Mouse (Mus musculus): ENCODE data around the gene Zscan10. TPM values are rescaled to one million over a fixed set of nuclear protein-coding genes. Genes with fewer than 3 reads are reported as not detected.
A peak's percentile ranks its signal among the peaks of the same experiment; 100 is the strongest.

Gene Zscan10
- polyA plus RNA-seq, 1 experiment from 2014 or later = 0.20 TPM

DNA sequence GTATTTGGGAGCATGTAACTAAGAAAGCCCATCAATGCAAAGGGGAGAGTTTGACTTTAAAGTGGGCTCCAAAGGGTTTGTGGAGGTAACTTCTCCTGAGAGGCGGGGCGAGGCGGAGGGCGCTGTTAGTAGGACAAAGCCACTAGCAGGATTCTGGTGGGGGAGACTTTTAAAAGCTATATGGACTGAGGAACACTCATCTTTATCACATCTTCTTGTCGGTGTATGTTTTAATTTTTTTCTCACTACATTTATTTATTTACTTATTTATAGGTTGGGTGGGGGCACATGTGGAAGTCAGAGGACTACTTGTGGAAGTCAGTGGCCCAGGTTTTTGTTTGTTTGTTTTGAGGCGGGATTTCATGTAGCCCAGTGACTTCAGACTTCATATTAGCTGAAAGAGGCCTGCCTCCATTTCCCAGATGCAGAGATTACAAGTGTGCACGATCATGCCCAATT lies 1.0 kb upstream of the Zscan10 start:
- Histone ChIP-seq H3K36me3 (ENCODE audit: control insufficient read depth, insufficient read depth, low read length) (no peaks in the 10 kb centered on the region), H3K4me2 (ENCODE audit: low read length) (peak overlapping the region; percentile 72), H3K27ac (ENCODE audit: low read depth, low read length) (no peak overlapping the region; the same call in 1 of the 2 replicates), H3K27me3 (replicated peaks; ENCODE audit: control insufficient read depth, insufficient read depth, low read length) (no peaks in the 10 kb centered on the region), H3K9ac (ENCODE audit: low read depth, low read length) (peak overlapping the region; percentile 66), H3K9me3 (ENCODE audit: control insufficient read depth, low read length) (no peaks in the 10 kb centered on the region), H3K4me1 (ENCODE audit: control insufficient read depth, insufficient read depth, low read depth, low read length) (peaks cover 3% of the 10 kb centered on the region; the same call in 1 of the 2 replicates), H3K4me3 (ENCODE audit: low read length) (peak overlapping the region; percentile 41)
- 55% methylated on average over 7 of the region's 7 CpGs for WGBS
- no peak for ATAC-seq

DNA sequence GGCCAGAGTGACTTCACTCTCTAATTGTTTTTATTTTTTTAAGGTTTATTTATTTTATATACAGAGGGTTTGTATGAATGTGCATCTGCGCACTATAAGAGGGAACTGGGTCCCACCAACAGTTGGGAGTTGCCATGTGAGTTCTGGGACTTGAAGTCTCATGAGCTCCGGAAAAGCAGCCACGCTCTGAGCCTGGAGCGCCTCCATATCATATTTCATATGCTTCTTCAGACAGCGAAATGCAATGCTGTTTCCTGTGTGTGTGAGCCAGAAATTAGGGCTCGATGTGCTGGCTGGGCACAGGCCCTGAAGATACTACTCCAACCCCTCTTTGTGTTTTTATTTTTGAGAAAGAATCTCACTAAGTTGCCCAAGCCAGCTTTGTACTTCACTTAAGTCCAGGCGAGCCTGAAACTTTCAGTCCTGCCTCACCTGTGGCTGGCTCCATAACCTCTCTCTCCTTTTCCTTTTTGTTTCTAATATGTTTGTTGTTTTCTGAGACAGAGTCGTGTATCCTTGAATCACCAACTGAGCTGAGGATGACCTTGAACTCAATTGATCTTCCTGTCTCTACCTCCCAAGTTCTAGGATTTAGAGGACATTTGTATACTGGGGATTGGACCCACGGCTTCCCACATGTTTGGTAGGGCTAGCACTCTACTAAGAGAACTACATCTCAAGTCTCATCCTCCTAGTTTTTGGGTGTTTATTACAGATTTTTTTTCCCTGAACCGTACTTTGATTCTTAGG lies 1.4 kb downstream of the Zscan10 start:
- Histone ChIP-seq H3K27ac (ENCODE audit: low read depth, low read length) (no peak overlapping the region), H3K36me3 (ENCODE audit: control insufficient read depth, insufficient read depth, low read length) (no peaks in the 10 kb centered on the region), H3K4me3 (ENCODE audit: low read length) (no peak overlapping the region), H3K4me1 (ENCODE audit: control insufficient read depth, insufficient read depth, low read depth, low read length) (peaks cover 3% of the 10 kb centered on the region; the same call in 1 of the 2 replicates), H3K4me2 (ENCODE audit: low read length) (no peak overlapping the region), H3K9ac (ENCODE audit: low read depth, low read length) (no peak overlapping the region), H3K27me3 (replicated peaks; ENCODE audit: control insufficient read depth, insufficient read depth, low read length) (no peaks in the 10 kb centered on the region), H3K9me3 (ENCODE audit: control insufficient read depth, low read length) (no peaks in the 10 kb centered on the region)
- WGBS = 56% methylated on average over 10 of the region's 10 CpGs
- no peak for ATAC-seq

DNA sequence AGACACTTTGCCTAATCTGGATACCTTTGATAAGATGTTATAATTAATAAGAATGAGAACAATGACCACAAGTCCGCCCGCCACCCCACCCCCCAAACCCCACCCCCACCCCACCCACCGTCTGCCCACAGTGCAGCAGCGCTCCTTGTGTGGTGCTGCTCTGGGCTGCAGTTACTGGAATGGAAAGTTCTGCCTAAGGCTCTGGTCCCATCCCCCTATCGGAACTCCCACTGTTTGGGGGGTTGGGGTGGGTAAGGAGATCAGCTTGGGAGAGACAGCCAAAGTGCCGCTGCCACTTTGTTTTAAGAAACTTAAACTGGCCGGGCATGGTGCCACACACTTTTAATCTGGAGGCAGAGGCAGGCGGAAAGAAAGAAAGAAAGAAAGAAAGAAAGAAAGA lies 2.4 kb downstream of the Zscan10 start:
- Histone ChIP-seq H3K9ac (ENCODE audit: low read depth, low read length) (no peak overlapping the region), H3K27me3 (replicated peaks; ENCODE audit: control insufficient read depth, insufficient read depth, low read length) (no peaks in the 10 kb centered on the region), H3K36me3 (ENCODE audit: control insufficient read depth, insufficient read depth, low read length) (no peaks in the 10 kb centered on the region), H3K4me1 (ENCODE audit: control insufficient read depth, insufficient read depth, low read depth, low read length) (peaks cover 3% of the 10 kb centered on the region; the same call in 1 of the 2 replicates), H3K9me3 (ENCODE audit: control insufficient read depth, low read length) (no peaks in the 10 kb centered on the region), H3K4me3 (ENCODE audit: low read length) (no peak overlapping the region), H3K4me2 (ENCODE audit: low read length) (no peak overlapping the region), H3K27ac (ENCODE audit: low read depth, low read length) (no peak overlapping the region)
- WGBS = 21% methylated on average over 8 of the region's 8 CpGs
- ATAC-seq = no peak

DNA sequence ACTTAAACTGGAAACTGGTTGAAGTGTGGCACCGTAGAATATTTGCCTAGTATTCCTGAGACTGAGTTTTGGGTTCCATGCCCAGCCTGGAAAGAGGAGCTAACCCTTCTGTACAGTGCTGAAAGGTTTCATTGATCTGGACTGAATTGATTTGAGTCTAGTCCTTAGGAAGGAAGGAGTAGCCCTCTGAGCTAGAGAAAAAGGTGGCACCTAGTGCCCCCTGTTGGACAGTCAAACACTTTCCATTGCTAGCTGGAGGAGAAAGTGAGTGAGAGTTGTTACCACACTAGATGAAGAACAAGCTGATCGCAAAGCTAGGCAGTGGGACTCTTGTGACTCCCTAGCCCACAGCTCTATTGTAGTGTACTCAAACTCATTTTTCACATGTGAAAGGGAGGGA lies 2.9 kb downstream of the Zscan10 start:
- WGBS = 66% methylated on average over 2 of the region's 2 CpGs
- H3K9me3 ChIP-seq (ENCODE audit: control insufficient read depth, low read length) = no peaks in the 10 kb centered on the region
- no peak overlapping the region for H3K9ac ChIP-seq (ENCODE audit: low read depth, low read length)
- H3K4me3 ChIP-seq (ENCODE audit: low read length) = no peak overlapping the region
- H3K27me3 ChIP-seq (replicated peaks; ENCODE audit: control insufficient read depth, insufficient read depth, low read length) = no peaks in the 10 kb centered on the region
- ATAC-seq = no peak
- H3K36me3 ChIP-seq (ENCODE audit: control insufficient read depth, insufficient read depth, low read length) = no peaks in the 10 kb centered on the region
- H3K4me1 ChIP-seq (ENCODE audit: control insufficient read depth, insufficient read depth, low read depth, low read length) = peaks cover 2% of the 10 kb centered on the region; the same call in 1 of the 2 replicates
- no peak overlapping the region for H3K27ac ChIP-seq (ENCODE audit: low read depth, low read length)
- no peak overlapping the region for H3K4me2 ChIP-seq (ENCODE audit: low read length)

DNA sequence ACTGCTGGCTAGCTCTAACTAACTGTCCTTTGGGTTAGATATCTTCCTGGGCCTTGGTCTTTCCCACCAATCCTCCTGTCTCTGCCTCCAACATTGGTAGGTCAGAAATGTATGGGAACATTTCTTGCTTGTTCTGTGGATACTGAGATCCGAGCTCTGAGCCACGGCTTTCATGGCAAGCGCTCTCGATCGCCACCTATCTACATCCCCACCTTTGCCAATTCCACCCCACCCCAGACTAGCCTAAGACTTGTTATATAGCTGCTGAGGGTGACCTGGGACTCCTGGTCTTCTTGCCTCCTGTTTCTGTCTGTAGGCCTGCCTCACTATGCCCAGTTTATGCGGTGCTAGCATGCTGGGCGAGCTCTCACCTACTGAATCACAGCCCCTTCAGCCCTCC lies 3.7 kb downstream of the Zscan10 start:
- ATAC-seq = no peak

DNA sequence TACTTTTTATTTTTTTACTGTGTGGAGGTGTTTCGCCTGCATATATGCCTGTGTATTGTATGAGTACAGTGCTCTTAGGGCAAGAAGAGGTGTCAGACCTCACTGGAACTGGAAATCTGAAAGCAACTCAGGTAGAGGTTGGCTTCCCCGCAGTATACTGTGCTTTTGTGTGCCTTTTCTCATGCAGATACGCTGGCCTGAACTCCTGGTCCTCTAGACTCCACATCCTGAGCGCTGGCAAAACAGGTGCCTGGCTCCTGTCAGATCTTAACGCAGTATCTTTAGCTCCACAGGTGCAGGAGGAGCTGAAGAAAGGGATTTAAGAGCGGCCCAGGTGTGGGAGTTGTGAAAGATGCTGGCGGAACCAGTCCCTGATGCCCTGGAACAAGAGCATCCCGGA lies 4.6 kb downstream of the Zscan10 start:
- H3K27ac ChIP-seq (ENCODE audit: low read depth, low read length) = no peak overlapping the region
- no peak overlapping the region for H3K4me2 ChIP-seq (ENCODE audit: low read length)
- WGBS = 78% methylated on average over 8 of the region's 8 CpGs
- no peak overlapping the region for H3K4me3 ChIP-seq (ENCODE audit: low read length)
- H3K4me1 ChIP-seq (ENCODE audit: control insufficient read depth, insufficient read depth, low read depth, low read length) = no peaks in the 10 kb centered on the region
- H3K9me3 ChIP-seq (ENCODE audit: control insufficient read depth, low read length) = no peaks in the 10 kb centered on the region
- ATAC-seq = no peak
- H3K9ac ChIP-seq (ENCODE audit: low read depth, low read length) = no peak overlapping the region
- H3K36me3 ChIP-seq (ENCODE audit: control insufficient read depth, insufficient read depth, low read length) = no peaks in the 10 kb centered on the region
- no peaks in the 10 kb centered on the region for H3K27me3 ChIP-seq (replicated peaks; ENCODE audit: control insufficient read depth, insufficient read depth, low read length)

More for the DNA sequence above, 3.7 kb downstream of the Zscan10 start:
- H3K27ac ChIP-seq (ENCODE audit: low read depth, low read length) = no peak overlapping the region
- H3K36me3 ChIP-seq (ENCODE audit: control insufficient read depth, insufficient read depth, low read length) = no peaks in the 10 kb centered on the region
- H3K4me3 ChIP-seq (ENCODE audit: low read length) = no peak overlapping the region
- no peaks in the 10 kb centered on the region for H3K9me3 ChIP-seq (ENCODE audit: control insufficient read depth, low read length)
- WGBS = 86% methylated on average over 7 of the region's 7 CpGs
- no peak overlapping the region for H3K4me2 ChIP-seq (ENCODE audit: low read length)
- no peaks in the 10 kb centered on the region for H3K4me1 ChIP-seq (ENCODE audit: control insufficient read depth, insufficient read depth, low read depth, low read length)
- no peak overlapping the region for H3K9ac ChIP-seq (ENCODE audit: low read depth, low read length)
- no peaks in the 10 kb centered on the region for H3K27me3 ChIP-seq (replicated peaks; ENCODE audit: control insufficient read depth, insufficient read depth, low read length)

DNA sequence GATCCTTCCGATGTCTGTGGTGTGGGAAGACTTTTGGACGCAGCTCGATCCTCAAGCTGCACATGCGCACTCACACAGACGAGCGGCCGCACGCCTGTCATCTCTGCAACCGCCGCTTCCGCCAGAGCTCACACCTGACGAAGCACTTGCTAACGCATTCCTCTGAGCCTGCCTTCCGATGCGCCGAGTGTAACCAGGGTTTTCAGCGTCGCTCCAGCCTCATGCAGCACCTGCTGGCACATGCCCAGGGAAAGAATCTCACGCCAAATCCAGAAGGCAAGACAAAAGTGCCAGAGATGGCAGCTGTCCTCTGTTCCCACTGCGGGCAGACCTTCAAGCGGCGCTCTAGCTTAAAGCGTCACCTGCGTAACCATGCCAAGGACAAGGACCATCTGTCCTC lies 9.0 kb downstream of the Zscan10 start:
- no peaks in the 10 kb centered on the region for H3K36me3 ChIP-seq (ENCODE audit: control insufficient read depth, insufficient read depth, low read length)
- no peaks in the 10 kb centered on the region for H3K4me1 ChIP-seq (ENCODE audit: control insufficient read depth, insufficient read depth, low read depth, low read length)
- no peak overlapping the region for H3K4me2 ChIP-seq (ENCODE audit: low read length)
- ATAC-seq = no peak
- H3K9me3 ChIP-seq (ENCODE audit: control insufficient read depth, low read length) = no peaks in the 10 kb centered on the region
- H3K4me3 ChIP-seq (ENCODE audit: low read length) = no peak overlapping the region
- WGBS = 89% methylated on average over 24 of the region's 24 CpGs
- no peak overlapping the region for H3K27ac ChIP-seq (ENCODE audit: low read depth, low read length)
- no peak overlapping the region for H3K9ac ChIP-seq (ENCODE audit: low read depth, low read length)
- H3K27me3 ChIP-seq (replicated peaks; ENCODE audit: control insufficient read depth, insufficient read depth, low read length) = no peaks in the 10 kb centered on the region

DNA sequence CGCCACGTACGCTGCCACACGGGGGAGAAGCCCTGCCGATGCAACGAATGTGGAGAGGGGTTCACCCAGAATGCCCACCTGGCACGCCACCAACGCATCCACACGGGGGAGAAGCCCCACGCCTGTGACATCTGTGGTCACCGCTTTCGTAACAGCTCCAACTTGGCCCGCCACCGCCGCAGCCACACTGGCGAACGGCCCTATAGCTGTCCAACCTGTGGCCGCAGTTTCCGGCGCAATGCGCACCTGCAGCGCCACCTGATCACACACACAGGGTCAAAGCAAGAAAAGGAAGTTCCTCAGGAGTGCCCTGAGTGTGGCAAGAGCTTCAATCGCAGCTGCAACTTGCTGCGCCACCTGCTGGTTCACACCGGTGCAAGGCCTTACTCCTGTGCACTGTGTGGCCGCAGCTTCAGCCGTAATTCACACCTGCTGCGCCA lies 9.7 kb downstream of the Zscan10 start:
- Histone ChIP-seq H3K36me3 (ENCODE audit: control insufficient read depth, insufficient read depth, low read length) (no peaks in the 10 kb centered on the region), H3K27ac (ENCODE audit: low read depth, low read length) (no peak overlapping the region), H3K4me1 (ENCODE audit: control insufficient read depth, insufficient read depth, low read depth, low read length) (no peaks in the 10 kb centered on the region), H3K9ac (ENCODE audit: low read depth, low read length) (no peak overlapping the region), H3K9me3 (ENCODE audit: control insufficient read depth, low read length) (no peaks in the 10 kb centered on the region), H3K27me3 (replicated peaks; ENCODE audit: control insufficient read depth, insufficient read depth, low read length) (no peaks in the 10 kb centered on the region), H3K4me2 (ENCODE audit: low read length) (no peak overlapping the region), H3K4me3 (ENCODE audit: low read length) (no peak overlapping the region)
- 86% methylated on average over 28 of the region's 28 CpGs for WGBS
- no peak for ATAC-seq

DNA sequence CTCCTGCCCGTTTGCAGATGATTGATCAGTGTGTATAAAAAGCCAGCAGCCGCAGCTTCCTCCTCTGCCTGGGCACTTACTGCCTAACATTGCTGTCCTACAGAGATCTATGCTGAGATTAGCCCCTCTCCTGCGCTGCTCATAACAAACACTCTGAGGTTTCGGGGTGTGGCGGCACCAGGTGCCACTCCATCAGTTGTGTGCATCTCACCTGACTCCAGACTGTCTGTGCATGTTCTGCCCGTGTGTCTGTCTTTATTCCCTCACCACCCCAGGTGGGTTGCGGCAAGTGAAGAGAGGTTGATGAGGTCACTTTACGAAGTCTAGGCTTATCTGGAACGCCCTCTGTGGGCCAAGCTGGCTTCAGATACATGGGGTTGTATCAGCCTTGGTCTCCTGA lies 16.4 kb downstream of the Zscan10 start:
- no peak overlapping the region for H3K4me2 ChIP-seq (ENCODE audit: low read length)
- H3K36me3 ChIP-seq (ENCODE audit: control insufficient read depth, insufficient read depth, low read length) = no peaks in the 10 kb centered on the region
- H3K27ac ChIP-seq (ENCODE audit: low read depth, low read length) = no peak overlapping the region
- no peak for ATAC-seq
- 65% methylated on average over 9 of the region's 9 CpGs for WGBS
- no peak overlapping the region for H3K4me3 ChIP-seq (ENCODE audit: low read length)
- no peaks in the 10 kb centered on the region for H3K4me1 ChIP-seq (ENCODE audit: control insufficient read depth, insufficient read depth, low read depth, low read length)
- H3K9ac ChIP-seq (ENCODE audit: low read depth, low read length) = no peak overlapping the region
- H3K9me3 ChIP-seq (ENCODE audit: control insufficient read depth, low read length) = no peaks in the 10 kb centered on the region
- no peaks in the 10 kb centered on the region for H3K27me3 ChIP-seq (replicated peaks; ENCODE audit: control insufficient read depth, insufficient read depth, low read length)

Measured in hindbrain, embryonic 16.5 days (tissue).